Mouse (Mus musculus) hindbrain, embryonic 16.5 days (tissue): ENCODE results near the gene 5830411N06Rik. TPM values are rescaled to one million over a fixed set of nuclear protein-coding genes. Genes with fewer than 3 reads are reported as not detected.

Experiments used
- ATAC-seq: fragments of 200-750 bp; cut with Nextera tagmentation; 2 replicates; pipeline ENCODE4 v1.8.0; 2017; ENCODE audit warnings: moderate TSS enrichment, moderate library complexity
- H3K27ac ChIP-seq: fragments of 300-500 bp; sonication (generic); 2 replicates; pipeline ENCODE4 v1.5.1; 2014; ENCODE audit warnings: low read depth, mild to moderate bottlenecking, control low read depth, low read length, moderate library complexity
- H3K27me3 ChIP-seq: fragments of 300-500 bp; sonication (generic); replicated peaks from 2 replicates; pipeline ENCODE4 v1.6.1; 2014; ENCODE audit warnings: low read length; ENCODE audit not compliant: control insufficient read depth, insufficient read depth
- H3K36me3 ChIP-seq: fragments of 300-500 bp; sonication (generic); 2 replicates; pipeline ENCODE4 v1.6.1; 2014; ENCODE audit warnings: mild to moderate bottlenecking, low read length, moderate library complexity, mixed read lengths; ENCODE audit not compliant: control insufficient read depth, insufficient read depth
- H3K4me1 ChIP-seq: fragments of 300-500 bp; sonication (generic); 2 replicates; pipeline ENCODE4 v1.6.1; 2014; ENCODE audit warnings: low read depth, low read length; ENCODE audit not compliant: control insufficient read depth, insufficient read depth
- H3K4me2 ChIP-seq: fragments of 300-500 bp; sonication (generic); 2 replicates; pipeline ENCODE4 v1.6.1; 2014; ENCODE audit warnings: mild to moderate bottlenecking, low read length, control low read depth, moderate library complexity
- H3K4me3 ChIP-seq: fragments of 300-500 bp; sonication (generic); 2 replicates; pipeline ENCODE4 v1.5.1; 2014; ENCODE audit warnings: mild to moderate bottlenecking, low read length, control low read depth, moderate library complexity
- H3K9ac ChIP-seq: fragments of 300-500 bp; sonication (generic); 2 replicates; pipeline ENCODE4 v1.6.1; 2014; ENCODE audit warnings: low read depth, mild to moderate bottlenecking, control low read depth, low read length, moderate library complexity
- H3K9me3 ChIP-seq: fragments of 300-500 bp; sonication (generic); 2 replicates; pipeline ENCODE4 v1.6.1; 2014; ENCODE audit warnings: mild to moderate bottlenecking, low read length, moderate library complexity; ENCODE audit not compliant: control insufficient read depth
- WGBS: fragments of 180-500 bp; shearing (Covaris S2); extraction: QIAGEN DNeasy Blood & Tissue Kit; methylation state at CpG from one replicate; pipeline ENCODE4 v1.1.7; 2014; 5-methylcytosine and 5-hydroxymethylcytosine counted together
- polyA plus RNA-seq: library from polyadenylated mRNA; unstranded; fragments of >200 nt; fragmentation: Nextera tagmentation; extraction: Ambion mirVana; gene quantifications from 2 replicates; pipeline ENCODE4 v1.2.1, GENCODE M21; 2015

5830411N06Rik gene
- polyA plus RNA-seq, 1 experiment from 2014 or later: not detected

GRCm38 (mm10) chr7:140224209-140224608 is 22.9 kb upstream of the 5830411N06Rik start:
- ATAC-seq: no peak
- 88% methylated on average over 13 of the region's 13 CpGs for WGBS
- no peak overlapping the region for H3K27ac ChIP-seq
- no peak overlapping the region for H3K4me2 ChIP-seq
- no peaks in the 10 kb centered on the region for H3K36me3 ChIP-seq
- H3K27me3 ChIP-seq: no peaks in the 10 kb centered on the region
- H3K4me3 ChIP-seq: no peak overlapping the region
- no peaks in the 10 kb centered on the region for H3K9me3 ChIP-seq
- H3K9ac ChIP-seq: no peak overlapping the region
- H3K4me1 ChIP-seq: no peaks in the 10 kb centered on the region

GRCm38 (mm10) chr7:140228476-140228875 is 18.6 kb upstream of the 5830411N06Rik start:
- H3K4me2 ChIP-seq: no peak overlapping the region
- H3K4me3 ChIP-seq: no peak overlapping the region
- 79% methylated on average over 13 of the region's 13 CpGs for WGBS
- no peak overlapping the region for H3K9ac ChIP-seq
- H3K36me3 ChIP-seq: no peaks in the 10 kb centered on the region
- no peaks in the 10 kb centered on the region for H3K9me3 ChIP-seq
- H3K27me3 ChIP-seq: no peaks in the 10 kb centered on the region
- H3K27ac ChIP-seq: no peak overlapping the region
- ATAC-seq: no peak
- no peaks in the 10 kb centered on the region for H3K4me1 ChIP-seq

- WGBS: 58% methylated on average over 2 of the region's 2 CpGs
Observed at GRCm38 (mm10) chr7:140231026-140231425, 16.1 kb upstream of the 5830411N06Rik start.

GRCm38 (mm10) chr7:140233696-140234095 is 13.4 kb upstream of the 5830411N06Rik start:
- Histone ChIP-seq H3K27ac (no peak overlapping the region), H3K9ac (no peak overlapping the region), H3K9me3 (no peaks in the 10 kb centered on the region), H3K4me3 (no peak overlapping the region), H3K36me3 (no peaks in the 10 kb centered on the region), H3K27me3 (no peaks in the 10 kb centered on the region), H3K4me1 (no peaks in the 10 kb centered on the region), H3K4me2 (no peak overlapping the region)
- no peak for ATAC-seq
- 90% methylated on average over 3 of the region's 3 CpGs for WGBS

More at GRCm38 (mm10) chr7:140231026-140231425, 16.1 kb upstream of the 5830411N06Rik start:
- no peaks in the 10 kb centered on the region for H3K4me1 ChIP-seq
- no peaks in the 10 kb centered on the region for H3K27me3 ChIP-seq
- H3K9me3 ChIP-seq: no peaks in the 10 kb centered on the region
- ATAC-seq: no peak
- H3K9ac ChIP-seq: no peak overlapping the region
- H3K4me3 ChIP-seq: no peak overlapping the region
- H3K36me3 ChIP-seq: no peaks in the 10 kb centered on the region
- H3K4me2 ChIP-seq: no peak overlapping the region
- no peak overlapping the region for H3K27ac ChIP-seq

GRCm38 (mm10) chr7:140253780-140254299 is 6.8 kb downstream of the 5830411N06Rik start:
- 84% methylated on average over 7 of the region's 7 CpGs for WGBS
- Histone ChIP-seq H3K27ac (no peak overlapping the region), H3K36me3 (no peaks in the 10 kb centered on the region), H3K9ac (no peak overlapping the region), H3K4me1 (no peaks in the 10 kb centered on the region), H3K9me3 (no peaks in the 10 kb centered on the region), H3K4me2 (no peak overlapping the region), H3K4me3 (no peak overlapping the region), H3K27me3 (no peaks in the 10 kb centered on the region)
- ATAC-seq: no peak

- no peak for ATAC-seq
- Histone ChIP-seq H3K4me1 (no peaks in the 10 kb centered on the region), H3K27me3 (no peaks in the 10 kb centered on the region), H3K9me3 (no peaks in the 10 kb centered on the region), H3K4me2 (no peak overlapping the region), H3K9ac (no peak overlapping the region), H3K36me3 (no peaks in the 10 kb centered on the region), H3K27ac (no peak overlapping the region), H3K4me3 (no peak overlapping the region)
- WGBS: 91% methylated on average over 9 of the region's 9 CpGs
Observed at GRCm38 (mm10) chr7:140295746-140296145, 48.7 kb downstream of the 5830411N06Rik start.

GRCm38 (mm10) chr7:140296876-140297275 is 49.8 kb downstream of the 5830411N06Rik start:
- no peaks in the 10 kb centered on the region for H3K27me3 ChIP-seq
- no peaks in the 10 kb centered on the region for H3K9me3 ChIP-seq
- no peaks in the 10 kb centered on the region for H3K4me1 ChIP-seq
- no peak overlapping the region for H3K9ac ChIP-seq
- no peak overlapping the region for H3K4me3 ChIP-seq
- H3K36me3 ChIP-seq: no peaks in the 10 kb centered on the region
- H3K4me2 ChIP-seq: no peak overlapping the region
- no peak overlapping the region for H3K27ac ChIP-seq
- 78% methylated on average over 6 of the region's 6 CpGs for WGBS
- ATAC-seq: no peak

GRCm38 (mm10) chr7:140299416-140299815 is 52.3 kb downstream of the 5830411N06Rik start:
- WGBS: 86% methylated on average over 3 of the region's 3 CpGs
- H3K27me3 ChIP-seq: no peaks in the 10 kb centered on the region
- H3K9ac ChIP-seq: no peak overlapping the region
- H3K4me2 ChIP-seq: no peak overlapping the region
- H3K27ac ChIP-seq: no peak overlapping the region
- H3K4me1 ChIP-seq: no peaks in the 10 kb centered on the region
- no peaks in the 10 kb centered on the region for H3K9me3 ChIP-seq
- H3K4me3 ChIP-seq: no peak overlapping the region
- no peak for ATAC-seq
- H3K36me3 ChIP-seq: no peaks in the 10 kb centered on the region

GRCm38 (mm10) chr7:140319861-140320385 is 72.8 kb downstream of the 5830411N06Rik start:
- Histone ChIP-seq H3K4me2 (no peak overlapping the region), H3K4me3 (no peak overlapping the region), H3K4me1 (no peaks in the 10 kb centered on the region), H3K9ac (no peak overlapping the region), H3K27ac (no peak overlapping the region), H3K9me3 (no peaks in the 10 kb centered on the region), H3K27me3 (no peaks in the 10 kb centered on the region), H3K36me3 (no peaks in the 10 kb centered on the region)
- ATAC-seq: no peak
- WGBS: 90% methylated on average over 3 of the region's 3 CpGs
